In genomic region chr1:156930263-156930662, GRCm38 (mm10) we compare ENCODE assay signal across 23 mouse cellular contexts. TPM values are rescaled to one million over a fixed set of nuclear protein-coding genes. Genes with fewer than 3 reads are reported as not detected.
DNase-seq lines count a peak whose midpoint lies in the region; ATAC-seq and TF ChIP-seq lines count a peak whose summit lies in the region.
"Had no signal": no experiment of that assay in that cellular context is flagged by ENCODE, and none has a peak within 500 bp of the region (broad histone marks: within the 10 kb centered on the region; RNA-seq: fewer than 3 reads in every experiment).

No protein-coding gene starts in this region.

- H3K9me3 ChIP-seq in heart, embryonic 15.5 days (replicated peaks) = no peaks in the 10 kb centered on the region
- no peaks in the 10 kb centered on the region for H3K9me3 ChIP-seq in heart, embryonic 11.5 days (replicated peaks; ENCODE audit: control insufficient read depth, low read length)
- no peaks in the 10 kb centered on the region for H3K9me3 ChIP-seq in liver, postnatal 0 days (ENCODE audit: low read length)
- no peaks in the 10 kb centered on the region for H3K9me3 ChIP-seq in liver, embryonic 11.5 days (ENCODE audit: control insufficient read depth, low read length)
- H3K9me3 ChIP-seq: forebrain, embryonic 12.5 days; hindbrain, embryonic 13.5 days; intestine, embryonic 15.5 days; limb, embryonic 10.5 days; neural tube, embryonic 13.5 days had no signal

- no peak overlapping the region for H3K4me3 ChIP-seq in heart, embryonic 15.5 days
- no peak overlapping the region for H3K4me3 ChIP-seq in heart, embryonic 11.5 days (ENCODE audit: low read depth, low read length)
- H3K4me3 ChIP-seq in liver, postnatal 0 days (ENCODE audit: low read depth, low read length) = no peak overlapping the region
- H3K4me3 ChIP-seq in liver, embryonic 11.5 days (ENCODE audit: low read depth, low read length) = no peak overlapping the region
- H3K4me3 ChIP-seq in spleen, adult 2 months (ENCODE audit: extremely low read depth, insufficient read depth, insufficient read length) = no peak overlapping the region
- H3K4me3 ChIP-seq: embryonic facial prominence, embryonic 10.5 days; forebrain, embryonic 12.5 days; hindbrain, embryonic 13.5 days; intestine, embryonic 15.5 days; layer of hippocampus, adult 2 months; left cerebral cortex, adult 2 months; limb, embryonic 10.5 days; neural tube, embryonic 13.5 days had no signal

- TF ChIP-seq POLR2A in spleen, adult 2 months (IDR thresholded peaks at IDR 0.05; ENCODE audit: low read depth, low read length) = no peak

- H3K27ac ChIP-seq in heart, embryonic 15.5 days = no peak overlapping the region
- no peak overlapping the region for H3K27ac ChIP-seq in heart, embryonic 11.5 days (ENCODE audit: low read depth, low read length)
- no peak overlapping the region for H3K27ac ChIP-seq in liver, postnatal 0 days (ENCODE audit: low read depth)
- H3K27ac ChIP-seq in liver, embryonic 11.5 days (ENCODE audit: low read depth, low read length) = no peak overlapping the region
- H3K27ac ChIP-seq in spleen, adult 2 months (ENCODE audit: insufficient read depth, low read length) = peak overlapping the region; percentile 28
- H3K27ac ChIP-seq: embryonic facial prominence, embryonic 10.5 days; forebrain, embryonic 12.5 days; hindbrain, embryonic 13.5 days; intestine, embryonic 15.5 days; layer of hippocampus, adult 2 months; left cerebral cortex, adult 2 months; limb, embryonic 10.5 days had no signal

- no peaks in the 10 kb centered on the region for H3K27me3 ChIP-seq in heart, embryonic 15.5 days
- H3K27me3 ChIP-seq in heart, embryonic 11.5 days (ENCODE audit: control insufficient read depth, insufficient read depth, low read length) = no peaks in the 10 kb centered on the region
- no peaks in the 10 kb centered on the region for H3K27me3 ChIP-seq in liver, postnatal 0 days (ENCODE audit: insufficient read depth, low read length)
- no peaks in the 10 kb centered on the region for H3K27me3 ChIP-seq in liver, embryonic 11.5 days (replicated peaks; ENCODE audit: control insufficient read depth, insufficient read depth, low read length)
- H3K27me3 ChIP-seq in spleen, adult 2 months (ENCODE audit: control insufficient read depth, insufficient read depth, low read length) = no peaks in the 10 kb centered on the region
- H3K27me3 ChIP-seq: hindbrain, embryonic 13.5 days; intestine, embryonic 15.5 days; neural tube, embryonic 13.5 days had no signal

- H3K36me3 ChIP-seq in heart, embryonic 15.5 days = no peaks in the 10 kb centered on the region
- H3K36me3 ChIP-seq in heart, embryonic 11.5 days (ENCODE audit: control insufficient read depth, insufficient read depth, low read length) = no peaks in the 10 kb centered on the region
- H3K36me3 ChIP-seq in liver, postnatal 0 days (replicated peaks; ENCODE audit: insufficient read depth, low read length) = no peaks in the 10 kb centered on the region
- no peaks in the 10 kb centered on the region for H3K36me3 ChIP-seq in liver, embryonic 11.5 days (ENCODE audit: control insufficient read depth, insufficient read depth, low read length)
- H3K36me3 ChIP-seq in spleen, adult 2 months (ENCODE audit: control insufficient read depth, insufficient read depth, low read length) = 0 out of 2 replicates have a peak, but pooled peaks cover 2% of the 10 kb centered on the region
- H3K36me3 ChIP-seq: hindbrain, embryonic 13.5 days; intestine, embryonic 15.5 days; neural tube, embryonic 13.5 days had no signal

- 0 out of 2 replicates have a peak, but pooled peaks have one; percentile 43 for ATAC-seq in heart, embryonic 15.5 days (replicated peaks; ENCODE audit: insufficient number of reproducible peaks, insufficient read depth, low FRiP score, low read depth)
- no peak for ATAC-seq in heart, embryonic 11.5 days (replicated peaks; ENCODE audit: insufficient number of reproducible peaks, low FRiP score, low TSS enrichment)
- ATAC-seq in liver, postnatal 0 days = no peak
- no peak for ATAC-seq in liver, embryonic 11.5 days (replicated peaks; ENCODE audit: low FRiP score)
- ATAC-seq: intestine, embryonic 15.5 days had no signal

- TF ChIP-seq EP300 in liver, postnatal 0 days (IDR thresholded peaks at IDR 0.05; ENCODE audit: low read depth) = no peak

- 39% methylated on average over 5 of the region's 5 CpGs for WGBS in heart, embryonic 15.5 days
- 51% methylated on average over 5 of the region's 5 CpGs for WGBS in heart, embryonic 11.5 days (ENCODE audit: insufficient replicate concordance)
- WGBS in liver, postnatal 0 days (ENCODE audit: insufficient replicate concordance) = 54% methylated on average over 5 of the region's 5 CpGs
- 69% methylated on average over 5 of the region's 5 CpGs for WGBS in liver, embryonic 11.5 days
- 70% methylated on average over 5 of the region's 5 CpGs for WGBS in spleen, adult 2 months

- peak; percentile 44 for TF ChIP-seq CTCF in liver, postnatal 0 days (IDR thresholded peaks at IDR 0.05; ENCODE audit: low read depth)
- no peak for TF ChIP-seq CTCF in spleen, adult 2 months (IDR thresholded peaks at IDR 0.05; ENCODE audit: extremely low read depth, insufficient read depth, insufficient read length, insufficient replicate concordance)

- H3K4me1 ChIP-seq in heart, embryonic 15.5 days (replicated peaks) = peaks cover 26% of the 10 kb centered on the region
- peaks cover 9% of the 10 kb centered on the region for H3K4me1 ChIP-seq in heart, embryonic 11.5 days (ENCODE audit: control insufficient read depth, insufficient read depth, low read length)
- H3K4me1 ChIP-seq in liver, postnatal 0 days (ENCODE audit: insufficient read depth) = peaks cover 25% of the 10 kb centered on the region
- H3K4me1 ChIP-seq in liver, embryonic 11.5 days (replicated peaks; ENCODE audit: control insufficient read depth, insufficient read depth, low read length) = peaks cover 36% of the 10 kb centered on the region
- H3K4me1 ChIP-seq in spleen, adult 2 months (ENCODE audit: control insufficient read depth, insufficient read depth, insufficient read length) = peaks cover 21% of the 10 kb centered on the region
- H3K4me1 ChIP-seq: intestine, embryonic 15.5 days had no signal

- H3K9ac ChIP-seq in heart, embryonic 15.5 days = no peak overlapping the region
- H3K9ac ChIP-seq in heart, embryonic 11.5 days (ENCODE audit: low read depth, low read length) = no peak overlapping the region
- H3K9ac ChIP-seq in liver, postnatal 0 days (replicated peaks) = no peak overlapping the region
- H3K9ac ChIP-seq in liver, embryonic 11.5 days (ENCODE audit: low read depth, low read length) = no peak overlapping the region
- H3K9ac ChIP-seq: forebrain, embryonic 12.5 days; hindbrain, embryonic 13.5 days; intestine, embryonic 15.5 days; neural tube, embryonic 13.5 days had no signal

- no peak overlapping the region for H3K4me2 ChIP-seq in heart, embryonic 15.5 days
- H3K4me2 ChIP-seq in heart, embryonic 11.5 days = no peak overlapping the region
- H3K4me2 ChIP-seq in liver, postnatal 0 days (ENCODE audit: low read depth, low read length) = no peak overlapping the region
- H3K4me2 ChIP-seq in liver, embryonic 11.5 days = no peak overlapping the region
- H3K4me2 ChIP-seq: forebrain, embryonic 12.5 days; hindbrain, embryonic 13.5 days; intestine, embryonic 15.5 days; neural tube, embryonic 13.5 days had no signal

- no peak for DNase-seq in liver, postnatal 0 days
- DNase-seq in liver, embryonic 11.5 days (ENCODE audit: low spot score) = no peak
- DNase-seq in spleen, adult 2 months (ENCODE audit: low read depth in 1 of 2, low spot score in 2 of 2) = no peak
- no peak for DNase-seq in spleen, adult 18-20 months
- DNase-seq in left cerebral cortex, adult 11 months (ENCODE audit: low spot score) = no peak
- DNase-seq: B cell, adult 2 months; cerebellum, adult 2 months; gastrocnemius, postnatal 10 days; heart, adult 18-20 months; heart, postnatal 10 days; kidney, postnatal 10 days; lung, postnatal 36 days; right cerebral cortex, adult 18-20 months had no signal

RNA-seq across cellular contexts. Expression of gene Ralgps2, which starts 9.2 kb away (rescaled TPM):
- polyA plus RNA-seq in heart, embryonic 15.5 days (2015; fragmentation: Nextera tagmentation; extraction: Ambion mirVana) = 52.4 and 54.1 TPM in 2 replicates
- polyA plus RNA-seq in heart, embryonic 11.5 days (2014; fragmentation: Nextera tagmentation; extraction: Ambion mirVana) = 42.6 and 44.1 TPM in 2 replicates
- polyA plus RNA-seq in liver, postnatal 0 days (2015; fragmentation: Nextera tagmentation; extraction: Ambion mirVana) = 25.6 and 26.4 TPM in 2 replicates
- 33.6 and 38.6 TPM in 2 replicates for polyA plus RNA-seq in liver, embryonic 11.5 days (2014; fragmentation: Nextera tagmentation; extraction: Ambion mirVana)
- polyA plus RNA-seq in spleen, adult 2 months (2012; rRNA removed) = 29.1 and 36.5 TPM in 2 replicates
